Mouse (Mus musculus): Measurements from ENCODE around the gene Thbs3.

DNA sequence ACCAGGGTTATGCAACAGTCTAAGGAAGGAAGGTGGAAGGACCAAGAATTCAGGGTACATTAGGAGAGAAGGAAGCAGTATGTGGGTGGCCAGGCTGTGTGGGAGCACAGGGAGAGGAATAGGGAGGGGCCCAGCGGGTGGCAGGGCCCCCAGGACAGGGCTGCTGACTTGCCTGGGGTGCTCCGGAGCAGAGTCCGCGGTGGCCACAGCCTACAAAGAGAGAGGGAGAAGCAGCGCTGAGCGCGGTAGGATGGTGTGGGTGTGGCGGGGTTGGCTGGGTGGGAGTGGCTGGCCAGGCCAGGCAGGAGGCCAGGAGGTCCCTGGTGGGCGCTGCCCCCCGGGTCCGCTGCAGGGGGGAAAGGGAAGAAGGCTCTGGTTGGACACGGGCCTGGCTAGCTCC, 23.5 kb downstream of the Thbs3 start:
- TF ChIP-seq POLR2A (IDR thresholded peaks at IDR 0.05; ENCODE audit: insufficient read depth, low read depth, low read length) (no peak), CTCF (IDR thresholded peaks at IDR 0.05; ENCODE audit: insufficient read depth, low read depth, low read length) (no peak)
